Comparison of ENCODE assay signal across 10 mouse cellular contexts in the genomic region with DNA sequence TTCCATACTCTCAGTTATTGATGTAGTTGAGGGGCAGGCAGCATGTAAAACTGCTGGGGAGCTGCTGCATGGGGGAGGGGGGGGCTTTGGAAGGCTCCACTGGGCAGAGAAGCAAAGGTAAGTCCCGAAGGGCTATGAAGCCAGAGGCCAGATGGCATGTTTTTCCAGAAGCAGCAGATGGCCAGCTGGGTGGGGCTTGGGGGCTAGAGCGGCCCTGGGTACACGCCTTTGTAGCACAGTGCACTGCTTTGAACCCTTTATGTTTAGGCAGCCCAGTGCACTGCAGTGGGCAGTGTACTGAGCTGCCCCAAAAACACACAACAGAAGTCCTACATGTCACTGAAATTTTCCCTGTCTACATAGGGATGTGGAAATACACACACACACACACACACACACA. TPM values are rescaled to one million over a fixed set of nuclear protein-coding genes. Genes with fewer than 3 reads are reported as not detected.
DNase-seq lines count a peak whose midpoint lies in the region; ATAC-seq and TF ChIP-seq lines count a peak whose summit lies in the region.
"Had no signal": no experiment of that assay in that cellular context is flagged by ENCODE, and none has a peak within 500 bp of the region (broad histone marks: within the 10 kb centered on the region; RNA-seq: fewer than 3 reads in every experiment).

No protein-coding gene starts in this region.

- TF ChIP-seq RAD21 in MEL (IDR thresholded peaks at IDR 0.05; ENCODE audit: low read depth, low read length): no peak

- peaks cover 2% of the 10 kb centered on the region; the same call in 1 of the 2 replicates for H3K79me2 ChIP-seq in MEL (ENCODE audit: control insufficient read depth, insufficient read depth, low read length, poor library complexity)

- peak overlapping the region; percentile 93 for H3K27ac ChIP-seq in MEL (ENCODE audit: control insufficient read depth, low read depth, low read length)
- peak overlapping the region; percentile 38; the same call in 1 of the 2 replicates for H3K27ac ChIP-seq in hindbrain, embryonic 15.5 days (replicated peaks)
- peak overlapping the region; percentile 77 for H3K27ac ChIP-seq in midbrain, embryonic 10.5 days (replicated peaks)

- H3K9me3 ChIP-seq in MEL (replicated peaks; ENCODE audit: insufficient read depth, low read length): no peaks in the 10 kb centered on the region
- H3K9me3 ChIP-seq in hindbrain, embryonic 15.5 days: no peaks in the 10 kb centered on the region
- no peaks in the 10 kb centered on the region for H3K9me3 ChIP-seq in midbrain, embryonic 10.5 days (replicated peaks)

- WGBS in hindbrain, embryonic 15.5 days: 13% methylated on average over 3 of the region's 3 CpGs
- WGBS in midbrain, embryonic 10.5 days: 56% methylated on average over 3 of the region's 3 CpGs

- peak; percentile 59; the same call in 1 of the 2 replicates for ATAC-seq in hindbrain, embryonic 15.5 days (ENCODE audit: low FRiP score, low read depth)

- intact Hi-C loops in left cerebral cortex, postnatal 36 days (cut with DNase I): no loop called here

- peaks cover 34 to 44% of the 10 kb centered on the region in 2 experiments for H3K4me1 ChIP-seq in MEL (ENCODE audit: control insufficient read depth in 1 of 2, insufficient read depth in 2 of 2, low read length in 2 of 2)
- H3K4me1 ChIP-seq in hindbrain, embryonic 15.5 days (replicated peaks): peaks cover 9% of the 10 kb centered on the region
- H3K4me1 ChIP-seq in midbrain, embryonic 10.5 days: peaks cover 16% of the 10 kb centered on the region

- H3K27me3 ChIP-seq in MEL (ENCODE audit: control insufficient read depth in 1 of 2, insufficient read depth in 2 of 2, low read length in 2 of 2): no peaks in the 10 kb centered on the region
- H3K27me3 ChIP-seq in hindbrain, embryonic 15.5 days: no peaks in the 10 kb centered on the region
- no peaks in the 10 kb centered on the region for H3K27me3 ChIP-seq in midbrain, embryonic 10.5 days (ENCODE audit: low read depth, poor library complexity, severe bottlenecking)

- no peak for TF ChIP-seq EP300 in MEL (IDR thresholded peaks at IDR 0.05; ENCODE audit: low read depth in 1 of 2, low read length in 2 of 2)

- H3K4me2 ChIP-seq in hindbrain, embryonic 15.5 days: no peak overlapping the region

- DNase-seq in MEL (ENCODE audit: low read depth, low spot score): no peak
- DNase-seq in embryo, embryonic 10.5 days (ENCODE audit: low spot score): peak; percentile 56
- peak; percentile 50 for DNase-seq in midbrain, embryonic 10.5 days (ENCODE audit: low spot score)
- no peak for DNase-seq in frontal cortex, postnatal 36 days (ENCODE audit: low spot score in 2 of 2)
- DNase-seq in lung, postnatal 25 days (ENCODE audit: low spot score): no peak
- no peak for DNase-seq in cerebellum, adult 9-10 months
- DNase-seq in left cerebral cortex, postnatal 36 days (ENCODE audit: low spot score in 2 of 2): no peak
- DNase-seq: lung, adult 2 months; thymus, postnatal 36 days had no signal

- no peak overlapping the region for H3K4me3 ChIP-seq in MEL (ENCODE audit: control insufficient read depth in 1 of 2, insufficient read depth in 1 of 2, low read depth in 2 of 2, low read length in 2 of 2)
- H3K4me3 ChIP-seq in hindbrain, embryonic 15.5 days: no peak overlapping the region
- no peak overlapping the region for H3K4me3 ChIP-seq in midbrain, embryonic 10.5 days

- no peak for TF ChIP-seq POLR2A in MEL (IDR thresholded peaks at IDR 0.05; ENCODE audit: control insufficient read depth in 1 of 2, insufficient read depth in 1 of 2, low read depth in 1 of 2, low read length in 2 of 2, poor library complexity in 1 of 2)

- peak overlapping the region; percentile 41 for H3K9ac ChIP-seq in MEL (ENCODE audit: control insufficient read depth, low read depth, low read length, poor library complexity, severe bottlenecking)
- no peak overlapping the region for H3K9ac ChIP-seq in hindbrain, embryonic 15.5 days

- TF ChIP-seq CTCF in MEL (IDR thresholded peaks at IDR 0.05 in 2 of 3, conservative IDR thresholded peaks at IDR 0.05 in 1 of 3; ENCODE audit: control insufficient read depth in 1 of 3, insufficient read depth in 1 of 3, low read depth in 2 of 3, low read length in 3 of 3, poor library complexity in 1 of 3, severe bottlenecking in 1 of 3): no peak

- peaks cover 0 to 45% of the 10 kb centered on the region in 2 experiments; a peak in 2 of 4 replicates for H3K36me3 ChIP-seq in MEL (ENCODE audit: control insufficient read depth in 1 of 2, insufficient read depth in 2 of 2, low read length in 2 of 2)
- H3K36me3 ChIP-seq in hindbrain, embryonic 15.5 days: no peaks in the 10 kb centered on the region
- H3K36me3 ChIP-seq in midbrain, embryonic 10.5 days: no peaks in the 10 kb centered on the region

TF ChIP-seq in MEL, 35 proteins besides CTCF, POLR2A, EP300 and RAD21:
- TF ChIP-seq KAT2A (conservative IDR thresholded peaks at IDR 0.05; ENCODE audit: low read depth, low read length) (no peak), MAZ (IDR thresholded peaks at IDR 0.05; ENCODE audit: low read depth, low read length) (0 out of 2 replicates have a peak, but pooled peaks have one; percentile 20)

RNA-seq across cellular contexts. Expression of gene Fuca1, which starts 7.7 kb away (rescaled TPM):
- 26.8 and 33.7 TPM in 2 replicates for total RNA-seq in MEL (2012; rRNA removed)
- 10 to 100 TPM in 1 of 2 experiments, not detected in 1; 48.6 TPM for polyA plus RNA-seq in MEL (2012; ENCODE audit: insufficient read depth in 1 of 2, insufficient read length in 2 of 2, low read depth in 1 of 2, low replicate concordance in 2 of 2, missing spikeins in 1 of 2)
- 63.5 and 72.8 TPM in 2 replicates for polyA plus RNA-seq in hindbrain, embryonic 15.5 days (2015; fragmentation: Nextera tagmentation; extraction: Ambion mirVana)
- 54.0 and 63.7 TPM in 2 replicates for polyA plus RNA-seq in midbrain, embryonic 10.5 days (2016; fragmentation: Nextera tagmentation; extraction: Ambion mirVana)
- total RNA-seq in left cerebral cortex, postnatal 36 days (2021): 10 to 100 TPM; 31.7 to 40.0 TPM

RNA-seq across cellular contexts. Expression of gene Cnr2, which starts 17.6 kb away (rescaled TPM):
- 9.8 and 10.2 TPM in 2 replicates for total RNA-seq in MEL (2012; rRNA removed)
- 1 to 10 TPM in 1 of 2 experiments, not detected in 1; 6.8 TPM for polyA plus RNA-seq in MEL (2012; ENCODE audit: insufficient read depth in 1 of 2, insufficient read length in 2 of 2, low read depth in 1 of 2, low replicate concordance in 2 of 2, missing spikeins in 1 of 2)
- polyA plus RNA-seq in hindbrain, embryonic 15.5 days (2015; fragmentation: Nextera tagmentation; extraction: Ambion mirVana): 0.05 and 0.26 TPM in 2 replicates
- polyA plus RNA-seq in midbrain, embryonic 10.5 days (2016; fragmentation: Nextera tagmentation; extraction: Ambion mirVana): 0.46 and 0.60 TPM in 2 replicates
- total RNA-seq in left cerebral cortex, postnatal 36 days (2021): under 1 TPM; 0.12 to 0.14 TPM

RNA-seq across cellular contexts. Expression of gene Hmgcl, which starts 33.4 kb away (rescaled TPM):
- 48.5 and 48.7 TPM in 2 replicates for total RNA-seq in MEL (2012; rRNA removed)
- polyA plus RNA-seq in MEL (2012; ENCODE audit: insufficient read depth in 1 of 2, insufficient read length in 2 of 2, low read depth in 1 of 2, low replicate concordance in 2 of 2, missing spikeins in 1 of 2): 10 to 100 TPM in 1 of 2 experiments, not detected in 1; 66.5 TPM
- polyA plus RNA-seq in hindbrain, embryonic 15.5 days (2015; fragmentation: Nextera tagmentation; extraction: Ambion mirVana): 58.9 and 61.5 TPM in 2 replicates
- polyA plus RNA-seq in midbrain, embryonic 10.5 days (2016; fragmentation: Nextera tagmentation; extraction: Ambion mirVana): 64.5 and 70.1 TPM in 2 replicates
- total RNA-seq in left cerebral cortex, postnatal 36 days (2021): 10 to 100 TPM; 28.9 to 30.6 TPM

RNA-seq across cellular contexts. Expression of gene Pnrc2, which starts 39.2 kb away (rescaled TPM):
- 49.8 and 50.7 TPM in 2 replicates for total RNA-seq in MEL (2012; rRNA removed)
- 10 to 100 TPM; 48.0 to 76.3 TPM for polyA plus RNA-seq in MEL (2012; ENCODE audit: insufficient read depth in 1 of 2, insufficient read length in 2 of 2, low read depth in 1 of 2, low replicate concordance in 2 of 2, missing spikeins in 1 of 2)
- polyA plus RNA-seq in hindbrain, embryonic 15.5 days (2015; fragmentation: Nextera tagmentation; extraction: Ambion mirVana): 97.7 and 97.9 TPM in 2 replicates
- 216 and 225 TPM in 2 replicates for polyA plus RNA-seq in midbrain, embryonic 10.5 days (2016; fragmentation: Nextera tagmentation; extraction: Ambion mirVana)
- 10 to 100 TPM; 41.2 to 44.6 TPM for total RNA-seq in left cerebral cortex, postnatal 36 days (2021)

RNA-seq across cellular contexts. Expression of gene Gale, which starts 50.7 kb away (rescaled TPM):
- total RNA-seq in MEL (2012; rRNA removed): 23.3 and 24.5 TPM in 2 replicates
- polyA plus RNA-seq in MEL (2012; ENCODE audit: insufficient read depth in 1 of 2, insufficient read length in 2 of 2, low read depth in 1 of 2, low replicate concordance in 2 of 2, missing spikeins in 1 of 2): 10 to 100 TPM in 1 of 2 experiments, not detected in 1; 31.2 TPM
- 43.8 and 48.1 TPM in 2 replicates for polyA plus RNA-seq in hindbrain, embryonic 15.5 days (2015; fragmentation: Nextera tagmentation; extraction: Ambion mirVana)
- 47.2 and 47.6 TPM in 2 replicates for polyA plus RNA-seq in midbrain, embryonic 10.5 days (2016; fragmentation: Nextera tagmentation; extraction: Ambion mirVana)
- 10 to 100 TPM; 22.4 to 24.1 TPM for total RNA-seq in left cerebral cortex, postnatal 36 days (2021)

Comparison
In these comparisons a context has a peak if more than half of its experiments do, and no peak if none do; other contexts are left out.
1. DNase-seq: peak in embryo, embryonic 10.5 days (single experiment) and midbrain, embryonic 10.5 days (single experiment); none in MEL (single experiment), frontal cortex, postnatal 36 days (0 of 2), lung, postnatal 25 days (single experiment), cerebellum, adult 9-10 months (single experiment) and left cerebral cortex, postnatal 36 days (0 of 2).
2. H3K27ac ChIP-seq: peak in every context shown above with its lines; median percentile 93 in MEL; 77 in midbrain, embryonic 10.5 days; 38 in hindbrain, embryonic 15.5 days.